Mouse (Mus musculus): ENCODE results near the gene Lcn12. TPM values are rescaled to one million over a fixed set of nuclear protein-coding genes. Genes with fewer than 3 reads are reported as not detected.

Lcn12 gene
- not detected for total RNA-seq (2021)
- long read RNA-seq, experiment 1, result 0 reads
- long read RNA-seq, experiment 2, result 0 reads

DNA sequence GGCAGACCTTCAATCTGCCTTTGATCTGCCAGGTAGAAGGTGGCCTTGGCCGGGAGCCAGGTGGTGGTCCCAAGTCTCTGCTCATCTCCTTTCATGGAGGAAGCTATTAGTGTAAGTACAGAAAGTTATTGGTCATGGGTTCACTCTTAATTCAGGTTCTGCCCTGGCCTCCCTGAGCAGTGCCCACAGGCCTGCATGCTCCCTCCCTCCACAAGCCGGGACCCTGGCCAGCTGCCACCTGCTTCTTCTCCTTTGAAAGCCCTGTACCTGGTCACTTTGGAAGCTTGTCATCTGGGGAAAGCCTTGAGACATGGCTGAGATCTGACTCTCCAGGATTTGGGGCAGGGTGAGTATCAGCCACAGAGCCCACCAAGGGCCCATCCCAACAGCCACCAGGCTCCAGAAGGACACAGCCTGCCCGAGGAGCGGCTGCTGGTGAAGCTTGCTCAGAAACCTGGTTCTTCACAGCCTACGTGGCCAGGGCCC lies at the start of gene Lcn12:
Gene Lcn12 (minus strand): TSS at position 436 of the 486 bp plus-strand sequence.
- no peak for TF ChIP-seq CTCF (IDR thresholded peaks at IDR 0.05)
- DNase-seq (ENCODE audit: extremely low spot score in 1 of 2, low spot score in 2 of 2), result no peak
- Histone ChIP-seq H3K4me3 (no peak within 1 kb of the TSS), H3K27ac (no peak within 1 kb of the TSS)
- intact Hi-C loops (cut with DNase I), result no loop called here

DNA sequence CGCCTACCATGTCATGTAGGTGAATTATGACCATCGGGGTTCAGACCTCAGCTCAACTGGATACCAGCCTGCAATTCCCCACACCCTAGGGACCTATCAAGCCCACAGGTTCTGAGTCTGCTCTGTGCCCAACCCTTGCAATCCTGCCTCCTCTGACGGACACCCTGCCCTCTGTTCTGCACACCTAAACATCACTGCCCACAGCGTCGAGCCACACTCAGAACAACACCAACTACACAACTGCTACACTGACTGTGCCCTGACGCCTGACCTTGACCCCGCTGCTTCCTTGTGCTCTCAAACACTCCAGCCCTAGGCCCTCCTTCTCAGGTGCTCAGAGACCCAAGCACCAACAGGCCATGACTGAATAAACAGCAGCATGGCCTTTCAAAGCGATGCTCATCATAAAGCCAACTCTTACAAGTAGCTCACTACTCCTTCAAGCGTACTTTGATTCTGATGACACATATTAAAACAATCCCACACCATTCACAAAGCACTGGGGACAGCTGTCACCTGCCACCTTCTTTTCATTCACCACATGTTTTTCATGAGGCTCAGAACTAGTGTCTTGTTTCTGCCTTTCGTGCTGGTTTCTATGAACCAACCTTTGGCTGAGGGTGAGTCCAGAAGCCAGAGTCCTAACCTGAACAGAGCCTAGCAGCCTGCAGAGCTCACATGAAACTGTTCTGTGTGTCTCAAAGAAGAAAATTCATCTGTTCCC lies 48.1 kb upstream of the Lcn12 start:
- DNase-seq (ENCODE audit: extremely low spot score in 1 of 2, low spot score in 2 of 2), result no peak
- H3K27ac ChIP-seq, result no peak overlapping the region
- no peak for TF ChIP-seq CTCF (IDR thresholded peaks at IDR 0.05)
- intact Hi-C loops (cut with DNase I), result loop anchor here (5.0 kb wide), 1 partner anchor 35 kb away; no protein-coding TSS in a partner anchor
- H3K4me3 ChIP-seq, result no peak overlapping the region

DNA sequence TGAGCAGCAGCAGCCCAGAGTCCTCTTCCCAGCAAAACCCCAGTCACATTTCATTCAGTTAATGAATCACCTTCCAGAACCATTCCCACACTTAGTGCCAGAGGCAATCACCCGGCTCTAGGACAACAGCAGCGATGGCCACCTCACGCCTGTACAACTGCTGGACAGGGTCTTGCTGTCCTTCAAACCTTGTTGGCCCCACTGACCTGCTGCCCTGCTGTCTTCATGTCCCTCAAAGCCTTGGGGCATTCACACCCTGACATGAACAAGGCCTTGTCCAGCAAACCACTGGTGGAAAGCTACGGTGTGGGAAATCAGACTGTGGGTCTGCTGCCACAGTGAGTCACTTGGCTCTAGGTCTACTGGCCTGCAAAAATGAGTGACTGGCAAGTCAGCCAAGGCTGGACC lies 46.8 kb upstream of the Lcn12 start:
- DNase-seq (ENCODE audit: extremely low spot score in 1 of 2, low spot score in 2 of 2), result no peak
- no peak for TF ChIP-seq CTCF (IDR thresholded peaks at IDR 0.05)
- intact Hi-C loops (cut with DNase I), result loop anchor here (5.0 kb wide), 1 partner anchor 33 kb away; no protein-coding TSS in a partner anchor
- Histone ChIP-seq H3K4me3 (no peak overlapping the region), H3K27ac (no peak overlapping the region)

GRCm38 (mm10) chr2:25536531-25536930 lies 42.8 kb upstream of the Lcn12 start:
- intact Hi-C loops (cut with DNase I), result no loop called here
- no peak overlapping the region for H3K27ac ChIP-seq
- no peak for TF ChIP-seq CTCF (IDR thresholded peaks at IDR 0.05)
- H3K4me3 ChIP-seq, result no peak overlapping the region
- no peak for DNase-seq (ENCODE audit: extremely low spot score in 1 of 2, low spot score in 2 of 2)

- intact Hi-C loops (cut with DNase I), result no loop called here
- no peak for DNase-seq (ENCODE audit: extremely low spot score in 1 of 2, low spot score in 2 of 2)
- TF ChIP-seq CTCF (IDR thresholded peaks at IDR 0.05), result no peak
- Histone ChIP-seq H3K27ac (no peak overlapping the region), H3K4me3 (no peak overlapping the region)
Measured at GRCm38 (mm10) chr2:25534866-25535182, 41.1 kb upstream of the Lcn12 start.

DNA sequence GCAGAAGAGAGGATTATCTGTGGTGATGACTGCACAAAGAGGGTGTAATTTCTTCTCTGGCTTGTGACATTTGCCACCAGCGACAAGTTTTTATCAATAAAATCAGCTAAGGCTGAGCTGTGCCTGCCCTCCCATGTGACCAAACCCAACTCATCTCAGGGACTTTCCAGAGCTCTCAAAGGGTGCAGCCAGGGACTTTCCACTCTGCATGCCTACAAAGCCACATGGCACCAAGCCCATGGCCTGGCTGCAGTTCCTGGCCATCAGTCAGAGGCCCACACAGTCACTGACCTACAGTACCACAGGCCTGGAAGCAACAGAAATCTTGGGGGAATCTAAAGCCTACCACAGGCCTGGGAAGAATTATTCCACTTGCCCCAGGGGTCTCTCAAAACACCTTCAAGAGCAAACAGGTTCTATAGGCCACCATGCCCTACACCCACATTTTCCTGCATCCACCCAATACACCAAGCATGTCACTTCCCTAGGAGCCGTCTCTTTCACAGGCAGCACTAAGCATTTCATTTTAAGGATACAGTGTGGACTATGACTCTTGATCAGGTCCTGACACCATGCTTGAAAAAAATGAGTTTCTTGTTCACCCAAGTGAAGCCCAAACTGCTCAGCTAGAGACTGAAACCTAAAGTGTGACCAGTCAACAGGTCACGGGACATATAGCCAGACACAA lies 40.6 kb upstream of the Lcn12 start:
- peak in 1 of 2 experiments; percentile 39 for DNase-seq (ENCODE audit: extremely low spot score in 1 of 2, low spot score in 2 of 2)
- no peak for TF ChIP-seq CTCF (IDR thresholded peaks at IDR 0.05)
- Histone ChIP-seq H3K4me3 (no peak overlapping the region), H3K27ac (no peak overlapping the region)
- intact Hi-C loops (cut with DNase I), result no loop called here

DNA sequence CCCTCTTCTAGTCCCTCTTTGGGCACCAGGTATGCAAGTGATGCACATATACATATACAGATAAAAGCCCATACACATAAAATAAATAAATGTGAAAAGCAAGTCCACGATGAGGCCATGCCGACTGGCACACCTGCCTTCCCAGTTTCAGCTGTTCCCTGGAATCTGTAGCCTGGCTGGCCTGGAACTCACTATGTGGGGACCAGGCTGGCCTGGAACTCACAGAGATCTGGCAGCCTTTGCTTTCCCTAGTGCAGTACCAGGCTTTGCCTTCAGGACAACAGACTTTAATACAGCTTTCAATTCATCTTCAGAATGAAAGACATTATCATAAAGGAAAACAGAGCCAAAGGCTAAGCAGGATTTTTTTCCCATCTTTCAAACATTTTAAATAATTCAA lies 40.0 kb upstream of the Lcn12 start:
- no peak for TF ChIP-seq CTCF (IDR thresholded peaks at IDR 0.05)
- Histone ChIP-seq H3K27ac (no peak overlapping the region), H3K4me3 (no peak overlapping the region)
- intact Hi-C loops (cut with DNase I), result no loop called here
- DNase-seq (ENCODE audit: extremely low spot score in 1 of 2, low spot score in 2 of 2), result no peak

- Histone ChIP-seq H3K27ac (no peak overlapping the region), H3K4me3 (no peak overlapping the region)
- intact Hi-C loops (cut with DNase I), result no loop called here
- DNase-seq (ENCODE audit: extremely low spot score in 1 of 2, low spot score in 2 of 2), result no peak
- TF ChIP-seq CTCF (IDR thresholded peaks at IDR 0.05), result no peak
Measured at GRCm38 (mm10) chr2:25526510-25527302, 33.0 kb upstream of the Lcn12 start.

DNA sequence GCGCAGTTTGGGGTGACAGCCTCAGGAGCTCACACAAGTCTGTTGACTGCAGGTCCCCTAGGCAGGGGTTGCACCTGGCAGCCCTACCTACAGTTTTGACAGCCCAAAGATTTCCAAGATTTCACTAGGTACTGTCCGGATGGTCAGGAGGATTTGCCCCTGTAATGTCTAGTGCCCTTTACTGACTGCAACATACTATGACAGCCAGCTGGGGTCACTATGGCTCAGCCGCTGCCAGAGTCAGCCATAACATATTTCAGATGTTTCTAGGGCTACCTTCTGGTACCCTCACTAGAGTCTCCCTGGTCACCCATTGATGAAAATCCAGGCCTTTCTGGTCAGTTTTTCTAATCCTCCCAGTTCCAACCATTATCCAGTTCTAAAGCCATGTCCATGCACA lies 16.2 kb upstream of the Lcn12 start:
- TF ChIP-seq CTCF (IDR thresholded peaks at IDR 0.05), result peak; percentile 32
- DNase-seq (ENCODE audit: extremely low spot score in 1 of 2, low spot score in 2 of 2), result no peak
- Histone ChIP-seq H3K4me3 (no peak overlapping the region), H3K27ac (no peak overlapping the region)
- intact Hi-C loops (cut with DNase I), result loop anchor here (5.0 kb wide), 1 partner anchor 32 kb away; no protein-coding TSS in a partner anchor

DNA sequence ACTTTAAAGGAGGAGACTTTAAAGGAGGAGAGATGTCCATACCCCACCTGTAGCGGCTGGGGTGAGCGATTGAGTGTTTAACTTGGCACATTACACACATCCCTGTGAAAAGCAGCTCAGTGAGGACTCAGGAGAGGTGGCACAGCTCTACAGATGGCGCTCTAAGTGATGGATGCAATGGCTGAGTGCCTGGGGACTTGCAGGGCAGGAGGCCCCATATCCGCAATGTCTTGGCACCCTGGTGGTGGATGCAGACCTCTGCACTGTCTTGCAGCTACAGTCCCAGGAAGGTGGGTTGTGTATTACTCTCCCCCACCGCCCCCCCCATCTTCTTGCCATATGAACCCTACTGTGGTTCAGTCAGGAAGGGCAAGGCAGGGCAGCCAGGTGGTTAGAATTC lies 13.3 kb upstream of the Lcn12 start:
- intact Hi-C loops (cut with DNase I), result loop anchor here (5.0 kb wide), 1 partner anchor 35 kb away; no protein-coding TSS in a partner anchor
- H3K27ac ChIP-seq, result no peak overlapping the region
- DNase-seq (ENCODE audit: extremely low spot score in 1 of 2, low spot score in 2 of 2), result no peak
- no peak overlapping the region for H3K4me3 ChIP-seq
- TF ChIP-seq CTCF (IDR thresholded peaks at IDR 0.05), result peak; percentile 10

GRCm38 (mm10) chr2:25505860-25506259 lies 12.1 kb upstream of the Lcn12 start:
- Histone ChIP-seq H3K4me3 (no peak overlapping the region), H3K27ac (no peak overlapping the region)
- intact Hi-C loops (cut with DNase I), result loop anchor here (5.0 kb wide), 1 partner anchor 36 kb away; no protein-coding TSS in a partner anchor
- no peak for TF ChIP-seq CTCF (IDR thresholded peaks at IDR 0.05)
- DNase-seq (ENCODE audit: extremely low spot score in 1 of 2, low spot score in 2 of 2), result no peak

GRCm38 (mm10) chr2:25505000-25505399 lies 11.3 kb upstream of the Lcn12 start:
- no peak for TF ChIP-seq CTCF (IDR thresholded peaks at IDR 0.05)
- intact Hi-C loops (cut with DNase I), result loop anchor here (5.0 kb wide), 1 partner anchor 37 kb away; no protein-coding TSS in a partner anchor
- Histone ChIP-seq H3K4me3 (no peak overlapping the region), H3K27ac (no peak overlapping the region)
- no peak for DNase-seq (ENCODE audit: extremely low spot score in 1 of 2, low spot score in 2 of 2)

Measured in left cerebral cortex, adult 2 months (tissue).